Mouse (Mus musculus): ENCODE results near the gene Mylk. TPM values are rescaled to one million over a fixed set of nuclear protein-coding genes. Genes with fewer than 3 reads are reported as not detected.

Gene Mylk
- polyA plus RNA-seq, 1 experiment, result 284 TPM

DNA sequence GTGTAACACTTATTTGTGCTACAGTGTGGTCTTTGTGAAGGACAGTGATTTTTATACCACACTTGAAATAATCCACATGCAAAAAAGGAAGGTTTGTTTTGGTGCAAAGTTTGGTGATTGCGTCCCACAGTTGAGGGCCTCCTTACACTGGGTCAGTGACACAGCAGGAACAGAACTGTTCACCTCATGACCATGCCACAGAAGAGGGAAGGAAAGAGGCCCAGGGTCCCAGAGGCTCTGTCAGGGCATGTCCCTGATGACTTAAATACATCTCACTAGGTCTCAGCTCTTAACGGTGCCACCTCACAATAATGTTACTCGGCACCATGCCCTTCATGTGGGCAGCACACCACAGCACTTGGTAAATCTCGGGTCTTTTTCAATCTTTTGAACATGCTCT lies 280.3 kb downstream of the Mylk start:
- Histone ChIP-seq H3K36me3 (ENCODE audit: control insufficient read depth, insufficient read depth, low read length) (peaks cover 19% of the 10 kb centered on the region), H3K27me3 (ENCODE audit: control insufficient read depth, insufficient read depth, low read length) (no peaks in the 10 kb centered on the region), H3K4me3 (ENCODE audit: low read depth, low read length) (no peak overlapping the region), H3K4me1 (ENCODE audit: control insufficient read depth, insufficient read depth, insufficient read length, low read length) (no peaks in the 10 kb centered on the region), H3K27ac (ENCODE audit: insufficient read depth, low read depth, low read length) (no peak overlapping the region)
- TF ChIP-seq CTCF (IDR thresholded peaks at IDR 0.05; ENCODE audit: extremely low read depth, insufficient read length, insufficient replicate concordance, low read depth, low read length) (no peak), POLR2A (IDR thresholded peaks at IDR 0.05; ENCODE audit: low read depth, low read length) (no peak)
- 93% methylated on average over 4 of the region's 4 CpGs for WGBS

DNA sequence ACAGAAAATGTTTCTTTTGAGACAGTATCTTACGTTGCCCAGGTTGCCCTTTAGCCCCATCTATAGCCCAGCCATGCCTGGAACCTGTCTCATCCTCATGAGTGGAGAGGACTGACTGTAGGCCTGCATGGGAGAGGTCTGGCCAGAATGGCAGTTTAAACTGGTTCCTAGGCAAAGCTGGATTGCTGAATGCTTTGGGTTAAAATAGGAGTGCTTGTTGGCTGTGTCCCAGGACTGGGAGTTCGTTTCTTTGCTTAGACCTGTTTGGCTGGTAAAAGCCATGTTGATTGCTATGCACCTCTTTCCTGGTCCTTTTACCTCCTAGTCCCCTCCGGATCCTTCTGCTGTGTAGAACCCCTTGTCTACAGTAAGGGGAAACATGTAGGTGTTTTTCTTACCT lies 288.2 kb downstream of the Mylk start:
- H3K4me3 ChIP-seq (ENCODE audit: low read depth, low read length), result no peak overlapping the region
- H3K27me3 ChIP-seq (ENCODE audit: control insufficient read depth, insufficient read depth, low read length), result no peaks in the 10 kb centered on the region
- no peak overlapping the region for H3K27ac ChIP-seq (ENCODE audit: insufficient read depth, low read depth, low read length)
- no peak for TF ChIP-seq CTCF (IDR thresholded peaks at IDR 0.05; ENCODE audit: extremely low read depth, insufficient read length, insufficient replicate concordance, low read depth, low read length)
- TF ChIP-seq POLR2A (IDR thresholded peaks at IDR 0.05; ENCODE audit: low read depth, low read length), result no peak
- H3K4me1 ChIP-seq (ENCODE audit: control insufficient read depth, insufficient read depth, insufficient read length, low read length), result no peaks in the 10 kb centered on the region
- H3K36me3 ChIP-seq (ENCODE audit: control insufficient read depth, insufficient read depth, low read length), result peaks cover 22% of the 10 kb centered on the region
- WGBS, result 65% methylated on average over 3 of the region's 3 CpGs

GRCm38 (mm10) chr16:35033809-35034577 lies 289.0 kb downstream of the Mylk start:
- Histone ChIP-seq H3K27ac (ENCODE audit: insufficient read depth, low read depth, low read length) (no peak overlapping the region), H3K36me3 (ENCODE audit: control insufficient read depth, insufficient read depth, low read length) (peaks cover 16% of the 10 kb centered on the region)
- no peak for TF ChIP-seq POLR2A (IDR thresholded peaks at IDR 0.05; ENCODE audit: low read depth, low read length)
- no peak for TF ChIP-seq CTCF (IDR thresholded peaks at IDR 0.05; ENCODE audit: extremely low read depth, insufficient read length, insufficient replicate concordance, low read depth, low read length)

DNA sequence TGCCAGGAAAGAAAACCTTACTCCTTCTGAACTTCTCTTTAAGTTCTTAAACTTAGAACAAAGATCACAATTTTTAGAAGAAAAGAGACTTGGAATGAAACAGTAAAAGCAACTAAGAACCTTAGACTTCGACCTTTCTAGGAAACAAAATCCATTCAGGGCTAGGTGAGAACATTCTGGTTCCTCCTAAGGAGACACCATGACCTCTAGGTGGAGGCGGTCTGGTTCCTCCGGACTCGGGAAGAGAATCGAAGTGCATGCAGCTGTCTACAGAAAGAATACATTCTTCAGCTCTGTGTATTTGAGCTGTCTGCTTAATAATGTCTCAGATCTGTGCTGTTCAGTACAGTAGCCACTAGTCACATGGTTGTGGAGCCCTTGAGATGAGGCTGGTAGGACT lies 290.0 kb downstream of the Mylk start:
- Histone ChIP-seq H3K4me1 (ENCODE audit: control insufficient read depth, insufficient read depth, insufficient read length, low read length) (no peaks in the 10 kb centered on the region), H3K36me3 (ENCODE audit: control insufficient read depth, insufficient read depth, low read length) (peaks cover 8% of the 10 kb centered on the region), H3K27ac (ENCODE audit: insufficient read depth, low read depth, low read length) (no peak overlapping the region), H3K4me3 (ENCODE audit: low read depth, low read length) (no peak overlapping the region), H3K27me3 (ENCODE audit: control insufficient read depth, insufficient read depth, low read length) (no peaks in the 10 kb centered on the region)
- 61% methylated on average over 5 of the region's 5 CpGs for WGBS
- no peak for TF ChIP-seq POLR2A (IDR thresholded peaks at IDR 0.05; ENCODE audit: low read depth, low read length)
- no peak for TF ChIP-seq CTCF (IDR thresholded peaks at IDR 0.05; ENCODE audit: extremely low read depth, insufficient read length, insufficient replicate concordance, low read depth, low read length)

More at GRCm38 (mm10) chr16:35033809-35034577, 289.0 kb downstream of the Mylk start:
- no peaks in the 10 kb centered on the region for H3K4me1 ChIP-seq (ENCODE audit: control insufficient read depth, insufficient read depth, insufficient read length, low read length)
- WGBS, result 64% methylated on average over 8 of the region's 8 CpGs
- H3K4me3 ChIP-seq (ENCODE audit: low read depth, low read length), result no peak overlapping the region
- no peaks in the 10 kb centered on the region for H3K27me3 ChIP-seq (ENCODE audit: control insufficient read depth, insufficient read depth, low read length)

DNA sequence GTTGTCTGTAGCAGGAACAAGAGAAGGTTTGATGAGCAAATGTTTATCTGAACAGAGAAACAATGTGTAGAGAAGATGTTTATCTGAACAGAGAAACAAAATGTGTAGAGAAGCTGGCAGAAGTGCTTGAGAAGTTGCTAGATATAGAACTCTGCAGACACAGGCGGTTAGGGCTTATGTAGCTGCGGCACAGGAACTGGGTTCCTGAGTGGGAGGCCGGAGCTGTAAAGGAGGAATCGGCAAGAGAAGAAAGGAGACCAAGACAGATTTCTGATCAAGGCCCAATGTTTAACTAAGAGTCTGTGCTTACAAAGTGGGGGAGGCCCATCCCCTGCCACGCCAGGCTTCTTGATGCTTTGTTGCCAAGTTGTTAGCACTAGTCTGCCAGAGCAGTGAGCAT lies 291.7 kb downstream of the Mylk start:
- no peaks in the 10 kb centered on the region for H3K4me1 ChIP-seq (ENCODE audit: control insufficient read depth, insufficient read depth, insufficient read length, low read length)
- 83% methylated on average over 5 of the region's 5 CpGs for WGBS
- H3K36me3 ChIP-seq (ENCODE audit: control insufficient read depth, insufficient read depth, low read length), result peaks cover 6% of the 10 kb centered on the region
- H3K4me3 ChIP-seq (ENCODE audit: low read depth, low read length), result no peak overlapping the region
- H3K27me3 ChIP-seq (ENCODE audit: control insufficient read depth, insufficient read depth, low read length), result no peaks in the 10 kb centered on the region
- H3K27ac ChIP-seq (ENCODE audit: insufficient read depth, low read depth, low read length), result no peak overlapping the region
- TF ChIP-seq CTCF (IDR thresholded peaks at IDR 0.05; ENCODE audit: extremely low read depth, insufficient read length, insufficient replicate concordance, low read depth, low read length) (no peak), POLR2A (IDR thresholded peaks at IDR 0.05; ENCODE audit: low read depth, low read length) (no peak)

DNA sequence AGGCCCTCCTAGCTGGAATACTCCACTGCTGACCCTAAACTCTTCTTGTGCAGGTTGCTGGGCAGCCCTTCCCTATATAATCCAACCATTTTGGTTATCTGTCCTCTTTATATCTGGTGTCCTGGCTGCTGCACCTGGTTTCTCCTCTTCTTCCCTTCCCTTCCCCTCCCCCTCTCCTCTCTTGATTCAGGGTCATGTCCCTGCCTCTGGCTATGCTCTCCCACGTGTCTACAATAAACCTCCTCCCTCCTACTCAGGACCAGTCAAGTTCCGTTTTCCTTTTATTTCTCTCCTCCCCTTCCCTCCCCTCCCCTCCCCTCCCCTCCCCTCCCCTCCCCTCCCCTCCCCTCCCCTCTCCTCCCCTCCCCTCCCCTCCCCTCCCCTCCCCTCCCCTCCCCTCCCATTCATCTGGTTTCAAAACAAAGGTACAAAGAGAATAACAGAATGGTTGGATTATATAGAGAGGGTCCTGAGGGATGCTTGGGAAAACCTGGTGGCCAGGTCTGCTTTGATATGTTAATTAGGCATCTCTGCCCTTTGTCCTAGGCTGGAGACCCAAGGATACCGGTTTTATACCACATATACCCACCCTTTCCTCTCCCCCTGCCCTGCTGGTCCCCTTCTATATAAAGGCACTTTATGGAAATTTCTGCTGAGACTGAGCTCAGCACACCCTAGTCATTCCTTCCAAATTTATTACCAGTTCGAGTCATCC lies 293.5 kb downstream of the Mylk start:
- no peak overlapping the region for H3K27ac ChIP-seq (ENCODE audit: insufficient read depth, low read depth, low read length)
- WGBS, result 28% methylated on average over 4 of the region's 4 CpGs

GRCm38 (mm10) chr16:35040154-35040553 lies 295.1 kb downstream of the Mylk start:
- peaks cover 5% of the 10 kb centered on the region for H3K36me3 ChIP-seq (ENCODE audit: control insufficient read depth, insufficient read depth, low read length)
- WGBS, result 68% methylated on average over 1 of the region's 1 CpGs
- H3K4me3 ChIP-seq (ENCODE audit: low read depth, low read length), result no peak overlapping the region
- no peak for TF ChIP-seq POLR2A (IDR thresholded peaks at IDR 0.05; ENCODE audit: low read depth, low read length)
- no peak for TF ChIP-seq CTCF (IDR thresholded peaks at IDR 0.05; ENCODE audit: extremely low read depth, insufficient read length, insufficient replicate concordance, low read depth, low read length)
- H3K27ac ChIP-seq (ENCODE audit: insufficient read depth, low read depth, low read length), result no peak overlapping the region
- H3K27me3 ChIP-seq (ENCODE audit: control insufficient read depth, insufficient read depth, low read length), result no peaks in the 10 kb centered on the region
- H3K4me1 ChIP-seq (ENCODE audit: control insufficient read depth, insufficient read depth, insufficient read length, low read length), result no peaks in the 10 kb centered on the region

More for the DNA sequence above, 293.5 kb downstream of the Mylk start:
- Histone ChIP-seq H3K4me3 (ENCODE audit: low read depth, low read length) (no peak overlapping the region), H3K27me3 (ENCODE audit: control insufficient read depth, insufficient read depth, low read length) (no peaks in the 10 kb centered on the region), H3K4me1 (ENCODE audit: control insufficient read depth, insufficient read depth, insufficient read length, low read length) (no peaks in the 10 kb centered on the region), H3K36me3 (ENCODE audit: control insufficient read depth, insufficient read depth, low read length) (peaks cover 5% of the 10 kb centered on the region)
- no peak for TF ChIP-seq POLR2A (IDR thresholded peaks at IDR 0.05; ENCODE audit: low read depth, low read length)
- TF ChIP-seq CTCF (IDR thresholded peaks at IDR 0.05; ENCODE audit: extremely low read depth, insufficient read length, insufficient replicate concordance, low read depth, low read length), result no peak

All from small intestine, adult 2 months (tissue).